Mouse (Mus musculus): ENCODE results near the gene Myo18a. TPM values are rescaled to one million over a fixed set of nuclear protein-coding genes. Genes with fewer than 3 reads are reported as not detected.
A peak's percentile ranks its signal among the peaks of the same experiment; 100 is the strongest.

Gene Myo18a
- polyA plus RNA-seq, 1 experiment from 2014 or later, result 29.5 TPM

GRCm38 (mm10) chr11:77874685-77875231 is 111.7 kb downstream of the Myo18a start:
- peaks cover 66% of the 10 kb centered on the region for H3K27me3 ChIP-seq (ENCODE audit: low read depth, poor library complexity, severe bottlenecking)
- WGBS, result 61% methylated on average over 6 of the region's 6 CpGs
- no peak overlapping the region for H3K4me3 ChIP-seq
- no peak for DNase-seq (ENCODE audit: low spot score)
- peaks cover 29% of the 10 kb centered on the region for H3K4me1 ChIP-seq
- H3K9me3 ChIP-seq (replicated peaks), result no peaks in the 10 kb centered on the region
- H3K27ac ChIP-seq, result no peak overlapping the region
- no peaks in the 10 kb centered on the region for H3K36me3 ChIP-seq

GRCm38 (mm10) chr11:77875269-77875668 is 112.2 kb downstream of the Myo18a start:
- no peak overlapping the region for H3K27ac ChIP-seq
- DNase-seq (ENCODE audit: low spot score), result no peak
- peaks cover 29% of the 10 kb centered on the region for H3K4me1 ChIP-seq
- WGBS, result 58% methylated on average over 5 of the region's 5 CpGs
- H3K36me3 ChIP-seq, result no peaks in the 10 kb centered on the region
- no peak overlapping the region for H3K4me3 ChIP-seq
- H3K27me3 ChIP-seq (ENCODE audit: low read depth, poor library complexity, severe bottlenecking), result peaks cover 62% of the 10 kb centered on the region
- no peaks in the 10 kb centered on the region for H3K9me3 ChIP-seq (replicated peaks)

- H3K4me3 ChIP-seq, result no peak overlapping the region
- peak overlapping the region; percentile 19; the same call in 1 of the 2 replicates for H3K27ac ChIP-seq
- no peak for DNase-seq (ENCODE audit: low spot score)
- no peaks in the 10 kb centered on the region for H3K9me3 ChIP-seq (replicated peaks)
- no peaks in the 10 kb centered on the region for H3K36me3 ChIP-seq
- H3K4me1 ChIP-seq, result peaks cover 29% of the 10 kb centered on the region
- 63% methylated on average over 26 of the region's 26 CpGs for WGBS
- H3K27me3 ChIP-seq (ENCODE audit: low read depth, poor library complexity, severe bottlenecking), result peaks cover 58% of the 10 kb centered on the region
Observed at GRCm38 (mm10) chr11:77875847-77876759, 113.1 kb downstream of the Myo18a start.

- Histone ChIP-seq H3K27me3 (ENCODE audit: low read depth, poor library complexity, severe bottlenecking) (peaks cover 59% of the 10 kb centered on the region), H3K4me1 (peaks cover 26% of the 10 kb centered on the region), H3K4me3 (no peak overlapping the region), H3K36me3 (no peaks in the 10 kb centered on the region), H3K9me3 (replicated peaks) (no peaks in the 10 kb centered on the region), H3K27ac (no peak overlapping the region; the same call in 1 of the 2 replicates)
- no peak for DNase-seq (ENCODE audit: low spot score)
- WGBS, result 43% methylated on average over 11 of the region's 11 CpGs
Observed at GRCm38 (mm10) chr11:77876760-77877148, 113.7 kb downstream of the Myo18a start.

GRCm38 (mm10) chr11:77884524-77885245 is 121.6 kb downstream of the Myo18a start:
- Histone ChIP-seq H3K4me3 (no peak overlapping the region), H3K4me1 (peaks cover 35% of the 10 kb centered on the region), H3K27ac (0 out of 2 replicates have a peak overlapping the region, but pooled peaks have one; percentile 0), H3K9me3 (replicated peaks) (no peaks in the 10 kb centered on the region), H3K36me3 (no peaks in the 10 kb centered on the region), H3K27me3 (ENCODE audit: low read depth, poor library complexity, severe bottlenecking) (peaks cover 49% of the 10 kb centered on the region)
- DNase-seq (ENCODE audit: low spot score), result no peak
- 36% methylated on average over 10 of the region's 10 CpGs for WGBS

GRCm38 (mm10) chr11:77885246-77885575 is 122.2 kb downstream of the Myo18a start:
- no peaks in the 10 kb centered on the region for H3K36me3 ChIP-seq
- no peak overlapping the region for H3K4me3 ChIP-seq
- no peak overlapping the region for H3K27ac ChIP-seq
- peaks cover 49% of the 10 kb centered on the region for H3K27me3 ChIP-seq (ENCODE audit: low read depth, poor library complexity, severe bottlenecking)
- peaks cover 35% of the 10 kb centered on the region for H3K4me1 ChIP-seq
- H3K9me3 ChIP-seq (replicated peaks), result no peaks in the 10 kb centered on the region
- no peak for DNase-seq (ENCODE audit: low spot score)
- WGBS, result 50% methylated on average over 8 of the region's 8 CpGs

GRCm38 (mm10) chr11:77887373-77887960 is 124.4 kb downstream of the Myo18a start:
- Histone ChIP-seq H3K27ac (no peak overlapping the region), H3K4me3 (no peak overlapping the region), H3K36me3 (no peaks in the 10 kb centered on the region), H3K27me3 (ENCODE audit: low read depth, poor library complexity, severe bottlenecking) (peaks cover 48% of the 10 kb centered on the region; the same call in 1 of the 2 replicates), H3K9me3 (replicated peaks) (no peaks in the 10 kb centered on the region), H3K4me1 (peaks cover 37% of the 10 kb centered on the region)
- no peak for DNase-seq (ENCODE audit: low spot score)
- 45% methylated on average over 17 of the region's 17 CpGs for WGBS

- WGBS, result 88% methylated on average over 5 of the region's 5 CpGs
- DNase-seq (ENCODE audit: low spot score), result no peak
- peaks cover 57% of the 10 kb centered on the region for H3K27me3 ChIP-seq (ENCODE audit: low read depth, poor library complexity, severe bottlenecking)
- no peaks in the 10 kb centered on the region for H3K36me3 ChIP-seq
- H3K27ac ChIP-seq, result no peak overlapping the region
- H3K4me1 ChIP-seq, result peaks cover 48% of the 10 kb centered on the region
- no peak overlapping the region for H3K4me3 ChIP-seq
- H3K9me3 ChIP-seq (replicated peaks), result no peaks in the 10 kb centered on the region
Observed at GRCm38 (mm10) chr11:77888846-77889245, 125.8 kb downstream of the Myo18a start.

- H3K9me3 ChIP-seq (replicated peaks), result no peaks in the 10 kb centered on the region
- H3K4me3 ChIP-seq, result no peak overlapping the region
- H3K27ac ChIP-seq, result no peak overlapping the region
- DNase-seq (ENCODE audit: low spot score), result no peak
- WGBS, result 49% methylated on average over 2 of the region's 2 CpGs
- H3K27me3 ChIP-seq (ENCODE audit: low read depth, poor library complexity, severe bottlenecking), result peaks cover 61% of the 10 kb centered on the region
- H3K4me1 ChIP-seq, result peaks cover 49% of the 10 kb centered on the region
- H3K36me3 ChIP-seq, result no peaks in the 10 kb centered on the region
Observed at GRCm38 (mm10) chr11:77889484-77889883, 126.4 kb downstream of the Myo18a start.

- Histone ChIP-seq H3K9me3 (replicated peaks) (no peaks in the 10 kb centered on the region), H3K4me3 (no peak overlapping the region), H3K27ac (no peak overlapping the region), H3K27me3 (ENCODE audit: low read depth, poor library complexity, severe bottlenecking) (peaks cover 60% of the 10 kb centered on the region), H3K36me3 (no peaks in the 10 kb centered on the region), H3K4me1 (peaks cover 36% of the 10 kb centered on the region)
- 44% methylated on average over 2 of the region's 2 CpGs for WGBS
- DNase-seq (ENCODE audit: low spot score), result no peak
Observed at GRCm38 (mm10) chr11:77890648-77891258, 127.7 kb downstream of the Myo18a start.

GRCm38 (mm10) chr11:77892883-77893282 is 129.8 kb downstream of the Myo18a start:
- H3K27ac ChIP-seq, result no peak overlapping the region
- no peak overlapping the region for H3K4me3 ChIP-seq
- H3K9me3 ChIP-seq (replicated peaks), result no peaks in the 10 kb centered on the region
- peaks cover 68% of the 10 kb centered on the region for H3K27me3 ChIP-seq (ENCODE audit: low read depth, poor library complexity, severe bottlenecking)
- 9% methylated on average over 5 of the region's 5 CpGs for WGBS
- no peak for DNase-seq (ENCODE audit: low spot score)
- peaks cover 31% of the 10 kb centered on the region for H3K4me1 ChIP-seq
- no peaks in the 10 kb centered on the region for H3K36me3 ChIP-seq

GRCm38 (mm10) chr11:77893283-77893682 is 130.2 kb downstream of the Myo18a start:
- no peak for DNase-seq (ENCODE audit: low spot score)
- Histone ChIP-seq H3K9me3 (replicated peaks) (no peaks in the 10 kb centered on the region), H3K4me3 (no peak overlapping the region)

More at GRCm38 (mm10) chr11:77893283-77893682, 130.2 kb downstream of the Myo18a start:
- H3K27me3 ChIP-seq (ENCODE audit: low read depth, poor library complexity, severe bottlenecking), result peaks cover 72% of the 10 kb centered on the region
- 35% methylated on average over 6 of the region's 6 CpGs for WGBS
- peaks cover 31% of the 10 kb centered on the region for H3K4me1 ChIP-seq
- no peaks in the 10 kb centered on the region for H3K36me3 ChIP-seq
- H3K27ac ChIP-seq, result peak overlapping the region; percentile 6; the same call in 1 of the 2 replicates

Measured in limb, embryonic 10.5 days (tissue).